ENCODE assay signal across 13 mouse cellular contexts in genomic region chr2:170157280-170158200, GRCm38 (mm10). TPM values are rescaled to one million over a fixed set of nuclear protein-coding genes. Genes with fewer than 3 reads are reported as not detected.
A peak's percentile ranks its signal among the peaks of the same experiment; 100 is the strongest.
DNase-seq lines count a peak whose midpoint lies in the region; ATAC-seq and TF ChIP-seq lines count a peak whose summit lies in the region.
"Had no signal": no experiment of that assay in that cellular context is flagged by ENCODE, and none has a peak within 500 bp of the region (broad histone marks: within the 10 kb centered on the region; RNA-seq: fewer than 3 reads in every experiment).

No protein-coding gene starts in this region.

- peak overlapping the region; percentile 48 to 54 for H3K4me3 ChIP-seq in MEL (ENCODE audit: control insufficient read depth in 1 of 2, insufficient read depth in 1 of 2, low read depth in 2 of 2, low read length in 2 of 2)
- peak overlapping the region; percentile 22; the same call in 1 of the 2 replicates for H3K4me3 ChIP-seq in liver, embryonic 12.5 days
- H3K4me3 ChIP-seq: heart, adult 2 months; limb, embryonic 13.5 days had no signal

- no peak for TF ChIP-seq RAD21 in MEL (IDR thresholded peaks at IDR 0.05; ENCODE audit: low read depth, low read length)

- ATAC-seq in liver, embryonic 12.5 days: no peak

- no peaks in the 10 kb centered on the region for H3K9me3 ChIP-seq in MEL (replicated peaks; ENCODE audit: insufficient read depth, low read length)
- H3K9me3 ChIP-seq in liver, embryonic 12.5 days (replicated peaks): no peaks in the 10 kb centered on the region
- H3K9me3 ChIP-seq: limb, embryonic 13.5 days; megakaryocyte, embryonic 14.5 days had no signal

- H3K4me2 ChIP-seq in liver, embryonic 12.5 days: peak overlapping the region; percentile 60
- H3K4me2 ChIP-seq: limb, embryonic 13.5 days had no signal

- H3K9ac ChIP-seq in MEL (ENCODE audit: control insufficient read depth, low read depth, low read length, poor library complexity, severe bottlenecking): peak overlapping the region; percentile 70
- peak overlapping the region; percentile 56 for H3K9ac ChIP-seq in liver, embryonic 12.5 days
- H3K9ac ChIP-seq: limb, embryonic 13.5 days had no signal

- peak; percentile 33 for DNase-seq in thymus, postnatal 0 days (ENCODE audit: low spot score)
- DNase-seq in thymus, postnatal 25 days: no peak
- peak; percentile 84 for DNase-seq in MEL (ENCODE audit: low read depth, low spot score)
- DNase-seq in yolk sac, embryonic 10.5 days (ENCODE audit: low spot score): peak; percentile 55
- no peak for DNase-seq in adrenal gland, adult 18-20 months (ENCODE audit: low spot score in 2 of 2)
- no peak for DNase-seq in cerebellum, adult 9-10 months
- no peak for DNase-seq in heart, adult 8-10 months (ENCODE audit: low spot score)
- DNase-seq: cerebellum, postnatal 25 days; kidney, adult 2 months had no signal

- H3K4me1 ChIP-seq in MEL (ENCODE audit: control insufficient read depth in 1 of 2, insufficient read depth in 2 of 2, low read length in 2 of 2): peaks cover 5 to 24% of the 10 kb centered on the region in 2 experiments
- peaks cover 63% of the 10 kb centered on the region for H3K4me1 ChIP-seq in liver, embryonic 12.5 days

- WGBS in liver, embryonic 12.5 days (ENCODE audit: insufficient replicate concordance): 48% methylated on average over 11 of the region's 11 CpGs

- no peak for TF ChIP-seq CTCF in MEL (IDR thresholded peaks at IDR 0.05 in 2 of 3, conservative IDR thresholded peaks at IDR 0.05 in 1 of 3; ENCODE audit: control insufficient read depth in 1 of 3, insufficient read depth in 1 of 3, low read depth in 2 of 3, low read length in 3 of 3, poor library complexity in 1 of 3, severe bottlenecking in 1 of 3)

- peaks cover 5% of the 10 kb centered on the region; the same call in 1 of the 2 replicates for H3K79me2 ChIP-seq in MEL (ENCODE audit: control insufficient read depth, insufficient read depth, low read length, poor library complexity)

- H3K27ac ChIP-seq in MEL (ENCODE audit: control insufficient read depth, low read depth, low read length): peak overlapping the region; percentile 97
- H3K27ac ChIP-seq in liver, embryonic 12.5 days: peak overlapping the region; percentile 80
- H3K27ac ChIP-seq: limb, embryonic 13.5 days had no signal

- no peaks in the 10 kb centered on the region for H3K27me3 ChIP-seq in MEL (ENCODE audit: control insufficient read depth in 1 of 2, insufficient read depth in 2 of 2, low read length in 2 of 2)
- no peaks in the 10 kb centered on the region for H3K27me3 ChIP-seq in liver, embryonic 12.5 days (replicated peaks)
- H3K27me3 ChIP-seq: limb, embryonic 13.5 days; megakaryocyte, embryonic 14.5 days had no signal

- peaks cover 0 to 30% of the 10 kb centered on the region in 2 experiments; a peak in 2 of 4 replicates for H3K36me3 ChIP-seq in MEL (ENCODE audit: control insufficient read depth in 1 of 2, insufficient read depth in 2 of 2, low read length in 2 of 2)
- H3K36me3 ChIP-seq in liver, embryonic 12.5 days: no peaks in the 10 kb centered on the region
- H3K36me3 ChIP-seq: limb, embryonic 13.5 days had no signal

- TF ChIP-seq POLR2A in MEL (IDR thresholded peaks at IDR 0.05; ENCODE audit: control insufficient read depth in 1 of 2, insufficient read depth in 1 of 2, low read depth in 1 of 2, low read length in 2 of 2, poor library complexity in 1 of 2): no peak

- TF ChIP-seq EP300 in MEL (IDR thresholded peaks at IDR 0.05; ENCODE audit: low read depth in 1 of 2, low read length in 2 of 2): peak in 1 of 2 experiments; percentile 58; a peak in 3 of 4 replicates

TF ChIP-seq in MEL, 35 proteins besides CTCF, POLR2A, EP300 and RAD21:
- TF ChIP-seq HCFC1 (IDR thresholded peaks at IDR 0.05; ENCODE audit: low read depth, low read length) (peak; percentile 71), ETS1 (IDR thresholded peaks at IDR 0.05; ENCODE audit: low read depth, low read length) (peak; percentile 69; the same call in 1 of the 2 replicates), GATA1 (IDR thresholded peaks at IDR 0.05; ENCODE audit: low read depth, low read length) (no peak), MAZ (IDR thresholded peaks at IDR 0.05; ENCODE audit: low read depth, low read length) (peak; percentile 56; the same call in 1 of the 2 replicates), ZNF384 (IDR thresholded peaks at IDR 0.05; ENCODE audit: low read depth, low read length) (peak; percentile 94), NRF1 (IDR thresholded peaks at IDR 0.05; ENCODE audit: insufficient read depth, low read depth, low read length, poor library complexity, severe bottlenecking) (no peak), KAT2A (conservative IDR thresholded peaks at IDR 0.05; ENCODE audit: low read depth, low read length) (no peak), USF2 (IDR thresholded peaks at IDR 0.05; ENCODE audit: borderline replicate concordance in 1 of 2, insufficient read depth in 1 of 2, low read depth in 1 of 2, low read length in 2 of 2) (no peak), ELF1 (IDR thresholded peaks at IDR 0.05; ENCODE audit: low read depth, low read length) (peak; percentile 51; the same call in 1 of the 2 replicates), SIN3A (IDR thresholded peaks at IDR 0.05; ENCODE audit: low read length) (peak; percentile 50; the same call in 1 of the 2 replicates), MYC (IDR thresholded peaks at IDR 0.05; ENCODE audit: low read depth, low read length) (0 out of 2 replicates have a peak, but pooled peaks have one; percentile 28), TBP (IDR thresholded peaks at IDR 0.05; ENCODE audit: low read depth, low read length) (peak; percentile 37; the same call in 1 of the 2 replicates), JUND (IDR thresholded peaks at IDR 0.05; ENCODE audit: low read depth, low read length) (peak; percentile 98), CHD1 (IDR thresholded peaks at IDR 0.05; ENCODE audit: low read depth, low read length) (no peak), RCOR1 (IDR thresholded peaks at IDR 0.05; ENCODE audit: low read depth, low read length) (peak; percentile 31; the same call in 1 of the 2 replicates)

RNA-seq across cellular contexts. Expression of gene Zfp217, which starts 9.6 kb away (rescaled TPM):
- polyA plus RNA-seq in thymus, postnatal 0 days (2015; fragmentation: Nextera tagmentation; extraction: Ambion mirVana): 5.8 and 6.9 TPM in 2 replicates
- 21.7 and 29.3 TPM in 2 replicates for total RNA-seq in MEL (2012; rRNA removed)
- 10 to 100 TPM; 25.5 to 34.9 TPM for polyA plus RNA-seq in MEL (2012; ENCODE audit: insufficient read depth in 1 of 2, insufficient read length in 2 of 2, low read depth in 1 of 2, low replicate concordance in 2 of 2, missing spikeins in 1 of 2)
- 3.8 and 4.5 TPM in 2 replicates for polyA plus RNA-seq in liver, embryonic 12.5 days (2016; fragmentation: Nextera tagmentation; extraction: Ambion mirVana)
- total RNA-seq in adrenal gland, adult 18-20 months (2021): 10 to 100 TPM; 20.0 to 21.7 TPM
- 10 to 100 TPM in 1 of 4 experiments, 1 to 10 TPM in 3; 7.4 to 12.0 (median 8.9) TPM for total RNA-seq in heart, adult 8-10 months (2022)

Comparison
In these comparisons a context has a peak if more than half of its experiments do, and no peak if none do; other contexts are left out.
1. DNase-seq: peak in thymus, postnatal 0 days (single experiment), MEL (single experiment) and yolk sac, embryonic 10.5 days (single experiment); none in thymus, postnatal 25 days (single experiment), adrenal gland, adult 18-20 months (0 of 2), cerebellum, adult 9-10 months (single experiment) and heart, adult 8-10 months (single experiment).